Mouse (Mus musculus): ENCODE measurements around the gene Aanat.

DNA sequence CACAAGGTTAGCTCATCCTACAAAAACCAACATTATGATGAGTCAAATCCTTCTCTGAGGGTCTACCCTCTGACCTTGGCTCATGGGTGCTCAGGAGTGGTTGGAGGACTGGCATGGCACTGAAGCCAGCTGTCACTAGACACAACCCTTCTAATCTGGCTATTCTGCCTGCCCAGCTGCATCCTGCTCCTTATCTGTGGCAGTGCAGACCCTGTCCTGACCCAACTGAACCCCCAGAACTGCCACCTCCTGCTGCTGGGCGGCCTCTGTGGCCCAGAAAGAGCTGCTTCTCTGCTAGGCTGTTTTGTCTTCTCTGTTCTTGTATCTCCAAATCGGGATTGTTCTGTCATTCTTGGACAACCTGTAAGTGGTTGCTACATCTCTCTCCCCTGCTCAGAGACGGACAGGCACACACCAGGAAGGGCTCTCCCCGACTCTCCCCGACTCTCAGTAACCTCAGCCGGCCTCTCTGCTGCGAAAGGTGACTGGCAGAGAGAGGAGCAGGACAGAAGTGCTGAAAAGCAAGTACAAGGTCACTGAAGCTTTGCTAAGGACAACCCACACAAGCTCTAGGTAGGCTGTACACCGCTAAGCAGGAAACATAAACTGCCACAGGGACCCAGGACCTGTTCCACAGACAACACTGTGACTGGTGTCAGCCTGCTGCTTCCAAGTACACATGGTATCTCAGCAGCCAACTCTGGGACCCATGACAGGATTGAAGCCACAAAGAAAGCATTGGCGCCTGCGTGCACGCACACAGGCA, 36.8 kb upstream of the Aanat start:
- TF ChIP-seq GATA1 (IDR thresholded peaks at IDR 0.05; ENCODE audit: borderline replicate concordance, low read length) (no peak), CTCF (IDR thresholded peaks at IDR 0.05; ENCODE audit: low read depth, low read length) (no peak), POLR2AphosphoS5 (IDR thresholded peaks at IDR 0.05; ENCODE audit: insufficient replicate concordance, low read depth, low read length) (no peak), TAL1 (conservative IDR thresholded peaks at IDR 0.05; ENCODE audit: low read depth, low read length) (peak; percentile 76), GATA2 (IDR thresholded peaks at IDR 0.05; ENCODE audit: borderline replicate concordance, low read depth, low read length) (no peak)

Data from G1E (cell line).